Mouse (Mus musculus): ENCODE measurements around the gene Ptpn4. TPM values are rescaled to one million over a fixed set of nuclear protein-coding genes. Genes with fewer than 3 reads are reported as not detected.

The Ptpn4 gene
- polyA plus RNA-seq, 1 experiment from 2014 or later = 17.6 TPM

- ATAC-seq (ENCODE audit: low FRiP score, low TSS enrichment) (no peak), DNase-seq (no peak)
- Histone ChIP-seq H3K4me2 (ENCODE audit: low read length) (no peak overlapping the region), H3K4me1 (ENCODE audit: control insufficient read depth, insufficient read depth, low read length) (no peaks in the 10 kb centered on the region), H3K4me3 (replicated peaks; ENCODE audit: low read depth, low read length) (no peak overlapping the region), H3K27me3 (ENCODE audit: control insufficient read depth, insufficient read depth, low read length) (no peaks in the 10 kb centered on the region), H3K27ac (replicated peaks; ENCODE audit: low read depth, low read length) (no peak overlapping the region), H3K9me3 (ENCODE audit: control insufficient read depth, low read length) (no peaks in the 10 kb centered on the region), H3K9ac (replicated peaks; ENCODE audit: low read length) (no peak overlapping the region), H3K36me3 (ENCODE audit: control insufficient read depth, insufficient read depth, low read length) (no peaks in the 10 kb centered on the region)
- WGBS = 93% methylated on average over 3 of the region's 3 CpGs
Observed at GRCm38 (mm10) chr1:119605396-119605795, 232.0 kb downstream of the Ptpn4 start.

Other genes starting within 250 kb of the Ptpn4 start
- gene Epb41l5, start 188.6 kb downstream of the Ptpn4 start, polyA plus RNA-seq (2014; fragmentation: Nextera tagmentation; extraction: Ambion mirVana) = 16.7 and 23.5 TPM in 2 replicates
- gene Tmem177, start 75.6 kb upstream of the Ptpn4 start, polyA plus RNA-seq (2014; fragmentation: Nextera tagmentation; extraction: Ambion mirVana) = 5.2 and 7.5 TPM in 2 replicates
- gene Cfap221, start 159.6 kb upstream of the Ptpn4 start, polyA plus RNA-seq (2014; fragmentation: Nextera tagmentation; extraction: Ambion mirVana) = 0.37 TPM in 1 of 2 replicates, not detected in the other
- 0.38 and 0.53 TPM in 2 replicates for gene Sctr, start 169.3 kb upstream of the Ptpn4 start, polyA plus RNA-seq (2014; fragmentation: Nextera tagmentation; extraction: Ambion mirVana)
- 3.1 and 7.4 TPM in 2 replicates for gene Tmem37, start 236.5 kb upstream of the Ptpn4 start, polyA plus RNA-seq (2014; fragmentation: Nextera tagmentation; extraction: Ambion mirVana)

Measured in midbrain, embryonic 14.5 days (tissue).